Mouse (Mus musculus) testis, adult 2 months (tissue): ENCODE data around the gene Zbtb43.

Experiments
- CTCF ChIP-seq: fragments of 200-500 bp; IDR thresholded peaks from 2 replicates; pipeline ENCODE4 v1.5.1; 2012; ENCODE audit warnings: low read depth, mild to moderate bottlenecking, inconsistent platforms, low read length, moderate library complexity; ENCODE audit not compliant: control insufficient read depth, insufficient read depth, insufficient replicate concordance
- POLR2A ChIP-seq: fragments of 200-500 bp; IDR thresholded peaks from 2 replicates; pipeline ENCODE4 v1.6.1; 2012; ENCODE audit warnings: low read depth, mild to moderate bottlenecking, inconsistent platforms, low read length, moderate library complexity; ENCODE audit not compliant: control insufficient read depth

- TF ChIP-seq POLR2A (no peak), CTCF (no peak)
Observed at GRCm38 (mm10) chr2:33440893-33441292, 27.5 kb downstream of the Zbtb43 start.
